Mouse (Mus musculus) lung, postnatal 0 days (tissue): ENCODE data around the gene Cops2. TPM values are rescaled to one million over a fixed set of nuclear protein-coding genes. Genes with fewer than 3 reads are reported as not detected.
A peak's percentile ranks its signal among the peaks of the same experiment; 100 is the strongest.

Source experiments
- ATAC-seq: fragments of 200-750 bp; cut with Nextera tagmentation; 2 replicates; pipeline ENCODE4 v1.8.0; 2017; ENCODE audit warnings: moderate library complexity
- DNase-seq: peaks from one replicate; pipeline ENCODE4 v3.0.0-alpha.2; 2016; ENCODE audit warnings: low spot score
- H3K27ac ChIP-seq: fragments of 300-500 bp; sonication (generic); 2 replicates; pipeline ENCODE4 v1.5.1; 2014; ENCODE audit warnings: antibody characterized with exemption, mild to moderate bottlenecking, low read length, mixed read lengths
- H3K27me3 ChIP-seq: fragments of 300-500 bp; sonication (generic); replicated peaks from 2 replicates; pipeline ENCODE4 v1.6.1; 2014; ENCODE audit warnings: low read length, mixed read lengths; ENCODE audit not compliant: insufficient read depth
- H3K36me3 ChIP-seq: fragments of 300-500 bp; sonication (generic); 2 replicates; pipeline ENCODE4 v1.6.1; 2014; ENCODE audit warnings: low read length, mixed read lengths; ENCODE audit not compliant: insufficient read depth
- H3K4me1 ChIP-seq: fragments of 300-500 bp; sonication (generic); 2 replicates; pipeline ENCODE4 v1.6.1; 2014; ENCODE audit warnings: antibody characterized with exemption, low read depth, low read length, mixed read lengths; ENCODE audit not compliant: insufficient read depth
- H3K4me2 ChIP-seq: fragments of 300-500 bp; sonication (generic); replicated peaks from 2 replicates; pipeline ENCODE4 v1.6.1; 2014; ENCODE audit warnings: low read depth, mild to moderate bottlenecking, low read length, moderate library complexity, mixed read lengths
- H3K4me3 ChIP-seq: fragments of 300-500 bp; sonication (generic); 2 replicates; pipeline ENCODE4 v1.5.1; 2014; ENCODE audit warnings: low read depth, low read length
- H3K9ac ChIP-seq: fragments of 300-500 bp; sonication (generic); replicated peaks from 2 replicates; pipeline ENCODE4 v1.6.1; 2014; ENCODE audit warnings: low read depth, mild to moderate bottlenecking
- H3K9me3 ChIP-seq: fragments of 300-500 bp; sonication (generic); 2 replicates; pipeline ENCODE4 v1.6.1; 2016; ENCODE audit warnings: low read length, mixed read lengths
- CTCF ChIP-seq: IDR thresholded peaks from 2 replicates; pipeline ENCODE4 v1.5.1; 2016; ENCODE audit warnings: antibody characterized with exemption, mild to moderate bottlenecking
- EP300 ChIP-seq: IDR thresholded peaks from 2 replicates; pipeline ENCODE4 v1.6.1; 2016; ENCODE audit warnings: antibody characterized with exemption, mild to moderate bottlenecking, control low read depth
- WGBS: fragments of 180-500 bp; shearing (Covaris S2); extraction: QIAGEN DNeasy Blood & Tissue Kit; methylation state at CpG from one replicate; pipeline ENCODE4 v1.1.7; 2014; 5-methylcytosine and 5-hydroxymethylcytosine counted together
- polyA plus RNA-seq: library from polyadenylated mRNA; unstranded; fragments of >200 nt; fragmentation: Nextera tagmentation; extraction: Ambion mirVana; gene quantifications from 2 replicates; pipeline ENCODE4 v1.2.1, GENCODE M21; 2015

Gene Cops2
- polyA plus RNA-seq, 1 experiment from 2014 or later, result 36.0 TPM

GRCm38 (mm10) chr2:125865585-125865984 lies 6.6 kb upstream of the Cops2 start:
- no peak overlapping the region; the same call in 1 of the 2 replicates for H3K9ac ChIP-seq
- no peak for ATAC-seq
- H3K4me3 ChIP-seq, result peak overlapping the region; percentile 60; the same call in 1 of the 2 replicates

DNA sequence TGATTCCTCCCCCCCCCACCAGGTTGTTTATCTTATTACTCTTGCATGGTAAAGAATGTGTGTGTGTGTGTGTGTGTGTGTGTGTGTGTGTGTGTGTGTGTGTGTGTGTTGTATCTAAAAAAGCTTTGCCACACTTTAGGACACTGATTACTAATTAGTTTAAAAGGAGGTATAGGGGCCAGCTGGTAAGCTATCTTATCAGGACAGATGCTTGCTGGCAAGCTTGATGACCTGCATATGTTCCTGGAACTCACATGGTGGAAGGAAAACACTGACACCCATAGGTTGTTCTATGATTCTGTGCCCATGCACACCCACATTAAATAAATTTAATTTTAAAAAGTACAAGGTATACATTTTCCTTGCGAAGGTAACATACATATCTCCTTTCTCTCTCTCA lies 5.6 kb upstream of the Cops2 start:
- H3K4me3 ChIP-seq, result no peak overlapping the region
- H3K27ac ChIP-seq, result no peak overlapping the region
- H3K9ac ChIP-seq, result no peak overlapping the region
- no peak for DNase-seq
- no peak overlapping the region for H3K4me2 ChIP-seq
- no peak for ATAC-seq
- no peaks in the 10 kb centered on the region for H3K9me3 ChIP-seq
- no peaks in the 10 kb centered on the region for H3K27me3 ChIP-seq
- 79% methylated on average over 1 of the region's 1 CpGs for WGBS
- peaks cover 2% of the 10 kb centered on the region; the same call in 1 of the 2 replicates for H3K4me1 ChIP-seq
- TF ChIP-seq CTCF (no peak), EP300 (no peak)
- H3K36me3 ChIP-seq, result no peaks in the 10 kb centered on the region

More at GRCm38 (mm10) chr2:125865585-125865984, 6.6 kb upstream of the Cops2 start:
- H3K36me3 ChIP-seq, result no peaks in the 10 kb centered on the region
- H3K4me1 ChIP-seq, result peaks cover 2% of the 10 kb centered on the region; the same call in 1 of the 2 replicates
- no peak for TF ChIP-seq CTCF
- TF ChIP-seq EP300, result no peak
- H3K27me3 ChIP-seq, result no peaks in the 10 kb centered on the region
- DNase-seq, result no peak
- H3K4me2 ChIP-seq, result peak overlapping the region; percentile 70
- H3K27ac ChIP-seq, result no peak overlapping the region
- H3K9me3 ChIP-seq, result no peaks in the 10 kb centered on the region

GRCm38 (mm10) chr2:125863799-125864198 lies 4.9 kb upstream of the Cops2 start:
- WGBS, result 81% methylated on average over 3 of the region's 3 CpGs
- no peak overlapping the region for H3K27ac ChIP-seq
- no peaks in the 10 kb centered on the region for H3K27me3 ChIP-seq
- no peak overlapping the region for H3K9ac ChIP-seq
- peaks cover 2% of the 10 kb centered on the region; the same call in 1 of the 2 replicates for H3K4me1 ChIP-seq
- no peak for TF ChIP-seq EP300
- no peak for TF ChIP-seq CTCF
- DNase-seq (no peak), ATAC-seq (no peak)
- no peaks in the 10 kb centered on the region for H3K36me3 ChIP-seq
- no peak overlapping the region for H3K4me3 ChIP-seq
- H3K9me3 ChIP-seq, result no peaks in the 10 kb centered on the region
- no peak overlapping the region for H3K4me2 ChIP-seq

DNA sequence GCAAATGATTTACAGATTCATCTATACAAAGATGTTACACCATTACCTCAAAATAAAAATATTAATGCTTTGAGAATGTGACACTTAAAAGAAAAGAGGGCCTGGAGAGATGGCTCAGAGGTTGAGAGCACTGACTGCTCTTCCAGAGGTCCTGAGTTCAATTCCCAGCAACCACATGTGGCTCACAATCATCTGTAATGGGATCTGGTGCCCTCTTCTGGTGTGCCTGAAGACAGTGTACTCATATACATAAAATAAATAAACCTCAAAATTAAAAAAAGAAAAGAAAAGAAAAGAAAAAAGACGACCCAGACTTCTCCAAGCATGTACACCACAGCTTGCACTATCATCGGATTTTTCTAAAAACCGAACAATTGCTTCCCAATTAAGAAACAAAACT lies 1.2 kb downstream of the Cops2 start:
- TF ChIP-seq CTCF (peak; percentile 29; the same call in 1 of the 2 replicates), EP300 (no peak)
- Histone ChIP-seq H3K36me3 (no peaks in the 10 kb centered on the region), H3K9me3 (no peaks in the 10 kb centered on the region), H3K9ac (no peak overlapping the region), H3K4me3 (peak overlapping the region; percentile 98), H3K4me2 (peak overlapping the region; percentile 85; the same call in 1 of the 2 replicates), H3K4me1 (no peaks in the 10 kb centered on the region), H3K27ac (no peak overlapping the region), H3K27me3 (no peaks in the 10 kb centered on the region)
- 31% methylated on average over 3 of the region's 3 CpGs for WGBS
- ATAC-seq (no peak), DNase-seq (no peak)

DNA sequence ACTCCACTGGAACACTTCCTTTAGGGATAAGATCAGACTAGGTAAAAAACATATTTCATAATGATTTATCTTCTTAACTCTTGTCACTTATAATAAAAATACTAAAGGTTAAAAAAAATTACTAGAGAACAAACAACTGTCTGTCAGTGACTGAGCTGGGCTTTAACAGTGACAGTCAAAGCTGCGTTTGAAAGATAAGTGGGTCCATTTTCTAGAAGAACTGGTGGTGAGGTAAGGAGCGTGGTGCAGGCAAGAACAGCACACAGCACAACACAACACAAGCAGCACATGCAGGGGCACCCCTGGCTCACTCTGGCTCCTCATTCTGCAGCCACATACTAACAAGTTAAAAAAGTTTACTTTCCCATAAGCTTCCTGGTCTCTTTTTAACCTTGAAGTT lies 7.7 kb downstream of the Cops2 start:
- H3K9ac ChIP-seq, result no peak overlapping the region
- H3K4me2 ChIP-seq, result no peak overlapping the region
- 69% methylated on average over 2 of the region's 2 CpGs for WGBS
- no peak for TF ChIP-seq CTCF
- no peak for TF ChIP-seq EP300
- no peaks in the 10 kb centered on the region for H3K27me3 ChIP-seq
- no peak overlapping the region for H3K27ac ChIP-seq
- H3K36me3 ChIP-seq, result peaks cover 7% of the 10 kb centered on the region
- ATAC-seq (no peak), DNase-seq (no peak)
- no peaks in the 10 kb centered on the region for H3K9me3 ChIP-seq
- no peak overlapping the region for H3K4me3 ChIP-seq
- no peaks in the 10 kb centered on the region for H3K4me1 ChIP-seq

DNA sequence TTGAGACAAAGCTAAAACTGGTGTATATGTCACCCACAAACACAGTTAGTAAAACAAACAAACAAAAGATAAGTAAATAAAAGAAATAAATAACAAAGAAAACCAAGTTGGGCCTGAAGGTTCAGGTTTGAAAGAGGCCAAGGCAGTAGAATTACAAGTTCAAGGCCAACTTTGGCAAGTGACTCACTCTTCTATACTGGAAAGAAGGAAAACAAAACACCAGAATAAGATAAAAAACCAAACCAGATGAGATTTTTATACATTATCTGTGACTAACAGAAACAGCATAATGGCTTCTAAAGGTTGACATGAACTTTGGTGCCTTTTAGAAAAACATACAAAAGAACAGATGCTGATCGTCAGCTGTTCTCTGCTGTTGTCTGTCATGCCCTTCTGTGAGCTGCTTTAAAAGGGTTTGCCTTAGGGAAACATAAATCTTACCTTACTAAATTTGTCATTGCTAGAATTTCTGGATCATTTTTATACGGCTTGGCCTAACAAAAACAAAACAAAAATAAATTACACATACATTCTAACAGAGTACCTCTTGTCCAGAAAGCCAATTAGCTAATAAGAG lies 20.1 kb downstream of the Cops2 start:
- H3K9ac ChIP-seq, result no peak overlapping the region
- no peak overlapping the region for H3K4me2 ChIP-seq
- peaks cover 20% of the 10 kb centered on the region for H3K36me3 ChIP-seq
- ATAC-seq (no peak), DNase-seq (no peak)
- H3K27ac ChIP-seq, result no peak overlapping the region
- H3K9me3 ChIP-seq, result no peaks in the 10 kb centered on the region
- H3K4me1 ChIP-seq, result no peaks in the 10 kb centered on the region
- 76% methylated on average over 2 of the region's 2 CpGs for WGBS
- H3K27me3 ChIP-seq, result no peaks in the 10 kb centered on the region
- no peak overlapping the region for H3K4me3 ChIP-seq
- TF ChIP-seq EP300, result no peak
- TF ChIP-seq CTCF, result no peak

DNA sequence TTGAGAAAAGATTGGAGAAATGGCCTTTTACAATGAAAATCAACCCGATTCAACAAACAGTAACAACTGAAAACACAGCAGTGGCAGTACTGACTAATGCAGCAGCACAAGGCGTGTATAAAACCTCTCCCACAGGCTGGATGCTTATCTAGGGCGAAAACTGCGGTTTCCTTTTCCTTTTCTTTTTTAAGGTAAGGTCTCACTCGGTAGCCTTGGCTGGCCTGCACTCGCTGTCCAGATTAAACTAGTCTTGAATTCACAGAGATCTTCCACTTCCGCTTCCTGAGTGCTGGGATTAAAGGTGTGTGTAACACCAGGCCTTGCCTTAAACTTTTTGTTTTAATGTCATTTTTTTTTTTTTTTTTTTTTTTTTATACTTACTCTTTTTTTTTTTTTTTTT lies 20.8 kb downstream of the Cops2 start:
- no peaks in the 10 kb centered on the region for H3K9me3 ChIP-seq
- no peak for TF ChIP-seq CTCF
- TF ChIP-seq EP300, result no peak
- H3K27me3 ChIP-seq, result no peaks in the 10 kb centered on the region
- H3K4me2 ChIP-seq, result no peak overlapping the region
- DNase-seq (no peak), ATAC-seq (no peak)
- no peak overlapping the region for H3K27ac ChIP-seq
- no peaks in the 10 kb centered on the region for H3K4me1 ChIP-seq
- H3K9ac ChIP-seq, result no peak overlapping the region
- H3K36me3 ChIP-seq, result peaks cover 23% of the 10 kb centered on the region
- H3K4me3 ChIP-seq, result no peak overlapping the region
- WGBS, result 93% methylated on average over 7 of the region's 7 CpGs
